Mouse (Mus musculus) lung, postnatal 0 days (tissue): Measurements from ENCODE around the gene Usp45. TPM values are rescaled to one million over a fixed set of nuclear protein-coding genes. Genes with fewer than 3 reads are reported as not detected.

Experiments
- ATAC-seq: fragments of 200-750 bp; cut with Nextera tagmentation; 2 replicates; pipeline ENCODE4 v1.8.0; 2017; ENCODE audit warnings: moderate library complexity
- DNase-seq: peaks from one replicate; pipeline ENCODE4 v3.0.0-alpha.2; 2016; ENCODE audit warnings: low spot score
- H3K27ac ChIP-seq: fragments of 300-500 bp; sonication (generic); 2 replicates; pipeline ENCODE4 v1.5.1; 2014; ENCODE audit warnings: antibody characterized with exemption, mild to moderate bottlenecking, low read length, mixed read lengths
- H3K27me3 ChIP-seq: fragments of 300-500 bp; sonication (generic); replicated peaks from 2 replicates; pipeline ENCODE4 v1.6.1; 2014; ENCODE audit warnings: low read length, mixed read lengths; ENCODE audit not compliant: insufficient read depth
- H3K36me3 ChIP-seq: fragments of 300-500 bp; sonication (generic); 2 replicates; pipeline ENCODE4 v1.6.1; 2014; ENCODE audit warnings: low read length, mixed read lengths; ENCODE audit not compliant: insufficient read depth
- H3K4me1 ChIP-seq: fragments of 300-500 bp; sonication (generic); 2 replicates; pipeline ENCODE4 v1.6.1; 2014; ENCODE audit warnings: antibody characterized with exemption, low read depth, low read length, mixed read lengths; ENCODE audit not compliant: insufficient read depth
- H3K4me2 ChIP-seq: fragments of 300-500 bp; sonication (generic); replicated peaks from 2 replicates; pipeline ENCODE4 v1.6.1; 2014; ENCODE audit warnings: low read depth, mild to moderate bottlenecking, low read length, moderate library complexity, mixed read lengths
- H3K4me3 ChIP-seq: fragments of 300-500 bp; sonication (generic); 2 replicates; pipeline ENCODE4 v1.5.1; 2014; ENCODE audit warnings: low read depth, low read length
- H3K9ac ChIP-seq: fragments of 300-500 bp; sonication (generic); replicated peaks from 2 replicates; pipeline ENCODE4 v1.6.1; 2014; ENCODE audit warnings: low read depth, mild to moderate bottlenecking
- H3K9me3 ChIP-seq: fragments of 300-500 bp; sonication (generic); 2 replicates; pipeline ENCODE4 v1.6.1; 2016; ENCODE audit warnings: low read length, mixed read lengths
- CTCF ChIP-seq: IDR thresholded peaks from 2 replicates; pipeline ENCODE4 v1.5.1; 2016; ENCODE audit warnings: antibody characterized with exemption, mild to moderate bottlenecking
- EP300 ChIP-seq: IDR thresholded peaks from 2 replicates; pipeline ENCODE4 v1.6.1; 2016; ENCODE audit warnings: antibody characterized with exemption, mild to moderate bottlenecking, control low read depth
- WGBS: fragments of 180-500 bp; shearing (Covaris S2); extraction: QIAGEN DNeasy Blood & Tissue Kit; methylation state at CpG from one replicate; pipeline ENCODE4 v1.1.7; 2014; 5-methylcytosine and 5-hydroxymethylcytosine counted together
- polyA plus RNA-seq: library from polyadenylated mRNA; unstranded; fragments of >200 nt; fragmentation: Nextera tagmentation; extraction: Ambion mirVana; gene quantifications from 2 replicates; pipeline ENCODE4 v1.2.1, GENCODE M21; 2015

Usp45 gene
- polyA plus RNA-seq, 1 experiment from 2014 or later = 3.1 TPM

- TF ChIP-seq EP300 = no peak
- no peak for TF ChIP-seq CTCF
- peaks cover 26% of the 10 kb centered on the region for H3K36me3 ChIP-seq
- DNase-seq (no peak), ATAC-seq (no peak)
- no peaks in the 10 kb centered on the region for H3K4me1 ChIP-seq
- H3K27me3 ChIP-seq = no peaks in the 10 kb centered on the region
- no peak overlapping the region for H3K27ac ChIP-seq
- no peak overlapping the region for H3K4me3 ChIP-seq
- H3K9ac ChIP-seq = no peak overlapping the region
- no peaks in the 10 kb centered on the region for H3K9me3 ChIP-seq
- no peak overlapping the region for H3K4me2 ChIP-seq
- WGBS = 92% methylated on average over 6 of the region's 6 CpGs
Measured at GRCm38 (mm10) chr4:21788903-21789302, 21.9 kb downstream of the Usp45 start.

DNA sequence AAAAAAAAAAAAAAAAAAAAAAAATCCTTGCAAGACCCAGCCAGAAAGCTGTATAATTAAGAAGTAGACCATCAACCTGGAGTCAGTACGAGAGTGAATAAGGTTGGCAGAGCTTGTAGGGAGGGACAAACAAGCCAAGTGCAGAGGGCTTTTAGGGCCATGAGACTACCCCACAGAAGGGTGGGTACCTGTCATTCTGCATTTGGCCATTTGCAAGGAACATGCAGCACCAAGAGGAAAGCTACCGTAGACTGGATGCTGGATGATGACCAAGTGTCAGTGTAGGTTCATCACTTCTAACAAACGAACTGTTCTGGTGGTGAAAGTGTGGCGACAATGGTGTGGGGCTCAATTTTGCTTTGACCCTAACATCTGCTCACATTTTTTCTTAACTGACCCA lies 22.9 kb downstream of the Usp45 start:
- Histone ChIP-seq H3K27ac (no peak overlapping the region), H3K4me2 (no peak overlapping the region), H3K4me1 (no peaks in the 10 kb centered on the region), H3K9me3 (no peaks in the 10 kb centered on the region), H3K27me3 (no peaks in the 10 kb centered on the region), H3K36me3 (peaks cover 18% of the 10 kb centered on the region), H3K4me3 (no peak overlapping the region), H3K9ac (no peak overlapping the region)
- ATAC-seq = no peak
- 84% methylated on average over 4 of the region's 4 CpGs for WGBS
- TF ChIP-seq EP300 (no peak), CTCF (no peak)
- DNase-seq = no peak

DNA sequence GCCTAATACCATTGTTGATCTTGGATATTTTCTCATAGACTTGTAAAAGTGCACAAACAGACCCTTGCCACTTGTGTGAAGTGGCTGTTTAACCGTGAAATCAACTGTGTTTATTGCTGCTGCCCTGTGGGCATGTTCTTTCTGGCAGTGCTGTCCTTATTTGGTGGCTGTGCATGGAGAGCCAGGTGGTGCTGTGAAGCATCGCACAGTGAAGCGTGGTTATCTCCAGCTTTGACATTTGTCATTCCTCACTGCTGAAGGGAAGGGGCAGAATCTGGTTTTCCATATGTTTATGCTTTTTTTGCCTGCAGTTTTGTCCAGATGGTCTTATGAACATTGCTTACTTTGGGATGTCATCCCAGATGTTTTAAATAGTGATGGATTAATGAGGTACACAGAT lies 26.7 kb downstream of the Usp45 start:
- WGBS = 39% methylated on average over 3 of the region's 3 CpGs
- Histone ChIP-seq H3K9me3 (no peaks in the 10 kb centered on the region), H3K4me2 (no peak overlapping the region)

DNA sequence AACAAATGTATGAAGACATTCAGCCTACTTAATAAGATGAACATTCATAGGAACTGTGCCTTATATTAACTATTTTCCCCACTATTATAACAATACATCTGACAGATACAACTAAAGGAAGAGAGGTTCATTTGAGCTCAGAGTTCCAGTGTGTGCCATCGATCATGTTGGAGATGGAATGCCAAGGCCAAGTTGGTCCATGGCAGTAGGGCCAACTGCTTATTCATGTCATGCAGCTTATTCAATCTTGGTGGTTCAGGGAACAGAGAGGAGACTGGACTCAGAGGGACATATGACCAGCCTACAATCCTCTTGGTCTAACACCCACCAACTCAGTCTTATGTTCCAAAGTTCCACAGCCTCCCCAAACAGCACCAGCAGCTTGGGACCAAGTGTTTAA lies 34.1 kb downstream of the Usp45 start:
- no peak for ATAC-seq
- no peak for TF ChIP-seq CTCF
- TF ChIP-seq EP300 = no peak
- Histone ChIP-seq H3K4me1 (no peaks in the 10 kb centered on the region), H3K27ac (no peak overlapping the region), H3K27me3 (no peaks in the 10 kb centered on the region), H3K36me3 (peaks cover 12% of the 10 kb centered on the region; the same call in 1 of the 2 replicates), H3K9ac (no peak overlapping the region), H3K9me3 (no peaks in the 10 kb centered on the region), H3K4me2 (no peak overlapping the region), H3K4me3 (no peak overlapping the region)
- 100% methylated on average over 1 of the region's 1 CpGs for WGBS
- no peak for DNase-seq

More for the DNA sequence above, 26.7 kb downstream of the Usp45 start:
- H3K36me3 ChIP-seq = peaks cover 4% of the 10 kb centered on the region; the same call in 1 of the 2 replicates
- H3K4me3 ChIP-seq = no peak overlapping the region
- H3K27me3 ChIP-seq = no peaks in the 10 kb centered on the region
- H3K27ac ChIP-seq = no peak overlapping the region
- no peak overlapping the region for H3K9ac ChIP-seq
- no peaks in the 10 kb centered on the region for H3K4me1 ChIP-seq
- no peak for DNase-seq
- no peak for ATAC-seq
- TF ChIP-seq CTCF = no peak
- no peak for TF ChIP-seq EP300

DNA sequence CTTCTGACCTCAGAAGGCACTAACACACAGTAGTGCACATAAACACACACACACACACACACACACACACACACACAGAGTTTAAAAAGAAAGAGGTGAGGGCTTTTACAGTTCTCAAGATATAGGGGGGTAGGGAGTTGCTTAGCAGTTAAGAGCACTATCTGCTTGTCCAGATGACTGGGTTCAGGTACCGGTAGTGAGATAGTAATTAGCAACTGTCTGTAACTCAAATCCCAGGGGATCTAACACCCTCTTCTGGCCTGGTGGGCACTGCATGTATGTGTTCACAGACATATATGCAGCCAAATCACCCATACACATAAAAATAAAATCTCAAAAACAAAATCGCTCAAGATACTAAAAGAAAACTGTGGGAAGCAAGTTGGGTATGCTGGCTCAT lies 34.7 kb downstream of the Usp45 start:
- no peaks in the 10 kb centered on the region for H3K9me3 ChIP-seq
- no peak overlapping the region for H3K4me2 ChIP-seq
- no peak for ATAC-seq
- TF ChIP-seq CTCF (no peak), EP300 (no peak)
- peaks cover 12% of the 10 kb centered on the region; the same call in 1 of the 2 replicates for H3K36me3 ChIP-seq
- H3K4me1 ChIP-seq = no peaks in the 10 kb centered on the region
- H3K4me3 ChIP-seq = no peak overlapping the region
- 91% methylated on average over 2 of the region's 2 CpGs for WGBS
- no peak overlapping the region for H3K9ac ChIP-seq
- no peaks in the 10 kb centered on the region for H3K27me3 ChIP-seq
- DNase-seq = no peak
- H3K27ac ChIP-seq = no peak overlapping the region

GRCm38 (mm10) chr4:21807204-21807603 lies 40.2 kb downstream of the Usp45 start:
- no peak for TF ChIP-seq EP300
- no peak for TF ChIP-seq CTCF
- Histone ChIP-seq H3K27me3 (no peaks in the 10 kb centered on the region), H3K9ac (no peak overlapping the region), H3K27ac (no peak overlapping the region), H3K4me3 (no peak overlapping the region), H3K4me1 (no peaks in the 10 kb centered on the region), H3K9me3 (no peaks in the 10 kb centered on the region), H3K36me3 (peaks cover 11% of the 10 kb centered on the region; the same call in 1 of the 2 replicates), H3K4me2 (no peak overlapping the region)
- DNase-seq (no peak), ATAC-seq (no peak)
- 79% methylated on average over 5 of the region's 5 CpGs for WGBS

DNA sequence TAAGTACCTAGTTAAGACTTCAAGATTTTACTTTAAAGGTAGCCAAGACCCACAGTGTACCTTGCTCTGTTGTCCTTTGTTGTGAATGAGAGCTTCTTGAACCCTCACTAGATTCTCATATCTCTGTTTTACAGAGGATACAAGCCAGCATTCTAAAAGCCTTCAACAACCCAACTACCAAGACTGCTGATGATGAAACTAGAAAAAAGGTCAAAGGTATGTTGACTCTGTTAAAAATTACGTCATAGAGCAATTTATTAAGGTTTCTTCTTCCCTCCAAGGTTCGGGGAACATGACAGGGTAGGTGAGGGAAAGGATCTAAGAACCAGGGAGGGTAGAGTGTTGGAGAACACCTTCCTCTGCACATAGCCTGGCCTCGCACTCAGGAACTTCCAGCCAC lies 43.7 kb downstream of the Usp45 start:
- DNase-seq (no peak), ATAC-seq (no peak)
- Histone ChIP-seq H3K9me3 (no peaks in the 10 kb centered on the region), H3K27ac (no peak overlapping the region), H3K9ac (no peak overlapping the region), H3K4me3 (no peak overlapping the region), H3K4me2 (no peak overlapping the region), H3K4me1 (no peaks in the 10 kb centered on the region), H3K27me3 (no peaks in the 10 kb centered on the region), H3K36me3 (peaks cover 4% of the 10 kb centered on the region; the same call in 1 of the 2 replicates)
- TF ChIP-seq CTCF (no peak), EP300 (no peak)
- WGBS = 81% methylated on average over 3 of the region's 3 CpGs
